Mouse (Mus musculus) MEL (cell line): ENCODE measurements around the gene Cotl1. TPM values are rescaled to one million over a fixed set of nuclear protein-coding genes. Genes with fewer than 3 reads are reported as not detected.

ENCODE experiments used
- DNase-seq: peaks from one replicate; pipeline ENCODE4 v3.0.0; 2011; ENCODE audit warnings: low read depth, low spot score
- H3K27ac ChIP-seq: 2 replicates; pipeline ENCODE4 v1.5.1; 2012; ENCODE audit warnings: low read depth, mild to moderate bottlenecking, control low read depth, low read length, moderate library complexity; ENCODE audit not compliant: control insufficient read depth
- H3K27me3 ChIP-seq, 2 experiments: fragments of 150-350 bp in 1 of 2; sonication (generic) in 1 of 2; 2 replicates each; pipeline ENCODE4 v1.6.1; 2012; ENCODE audit warnings: low read length in 2 of 2, mild to moderate bottlenecking in 2 of 2, improper control_type of control experiment in 1 of 2, moderate library complexity in 1 of 2; ENCODE audit not compliant: insufficient read depth in 2 of 2, control insufficient read depth in 1 of 2
- H3K36me3 ChIP-seq, 2 experiments: 2 replicates each; pipeline ENCODE4 v1.6.1; 2012 to 2014; ENCODE audit warnings: low read length in 2 of 2, improper control_type of control experiment in 1 of 2, inconsistent platforms in 1 of 2, mild to moderate bottlenecking in 1 of 2; ENCODE audit not compliant: insufficient read depth in 2 of 2, control insufficient read depth in 1 of 2
- H3K4me1 ChIP-seq, 2 experiments: fragments of 150-350 bp in 1 of 2; sonication (generic) in 1 of 2; 2 replicates each; pipeline ENCODE4 v1.6.1; 2012; ENCODE audit warnings: low read length in 2 of 2, improper control_type of control experiment in 1 of 2, mild to moderate bottlenecking in 1 of 2; ENCODE audit not compliant: insufficient read depth in 2 of 2, control insufficient read depth in 1 of 2
- H3K4me3 ChIP-seq, 2 experiments: fragments of 150-350 bp in 1 of 2; sonication (generic) in 1 of 2; 2 replicates each; pipeline ENCODE4 v1.5.1; 2012; ENCODE audit warnings: low read depth in 2 of 2, low read length in 2 of 2, mild to moderate bottlenecking in 2 of 2, moderate library complexity in 2 of 2, control low read depth in 1 of 2, improper control_type of control experiment in 1 of 2; ENCODE audit not compliant: control insufficient read depth in 1 of 2, insufficient read depth in 1 of 2
- H3K79me2 ChIP-seq: 2 replicates; pipeline ENCODE4 v1.6.1; 2012; ENCODE audit warnings: mild to moderate bottlenecking, low read length, moderate library complexity; ENCODE audit not compliant: control insufficient read depth, poor library complexity, insufficient read depth
- H3K9ac ChIP-seq: 2 replicates; pipeline ENCODE4 v1.6.1; 2012; ENCODE audit warnings: low read depth, mild to moderate bottlenecking, control low read depth, low read length, moderate library complexity; ENCODE audit not compliant: control insufficient read depth, poor library complexity, severe bottlenecking
- H3K9me3 ChIP-seq: fragments of 150-350 bp; sonication (generic); replicated peaks from 2 replicates; pipeline ENCODE4 v1.6.1; 2012; ENCODE audit warnings: mild to moderate bottlenecking, low read length, improper control_type of control experiment, moderate library complexity; ENCODE audit not compliant: insufficient read depth
- BHLHE40 ChIP-seq: IDR thresholded peaks from 2 replicates; pipeline ENCODE4 v1.6.1; 2012; ENCODE audit warnings: low read depth, mild to moderate bottlenecking, inconsistent platforms, low read length, improper control_type of control experiment, borderline replicate concordance
- CHD2 ChIP-seq: IDR thresholded peaks from 2 replicates; pipeline ENCODE4 v1.6.1; 2011; ENCODE audit warnings: low read length, improper control_type of control experiment
- CTCF ChIP-seq, 3 experiments: IDR thresholded peaks in 2 of 3; conservative IDR thresholded peaks in 1 of 3; 2 replicates each; pipeline ENCODE4 v1.5.1; 2011 to 2012; ENCODE audit warnings: low read length in 3 of 3, low read depth in 2 of 3, mild to moderate bottlenecking in 2 of 3, improper control_type of control experiment in 1 of 3, inconsistent platforms in 1 of 3, mixed read lengths in 1 of 3, moderate library complexity in 1 of 3; ENCODE audit not compliant: control insufficient read depth in 1 of 3, insufficient read depth in 1 of 3, poor library complexity in 1 of 3, severe bottlenecking in 1 of 3
- E2F4 ChIP-seq: IDR thresholded peaks from 2 replicates; pipeline ENCODE4 v1.6.1; 2011; ENCODE audit warnings: low read depth, low read length, improper control_type of control experiment, borderline replicate concordance
- ELF1 ChIP-seq: IDR thresholded peaks from 2 replicates; pipeline ENCODE4 v1.6.1; 2014; ENCODE audit warnings: low read depth, mild to moderate bottlenecking, inconsistent platforms, low read length, improper control_type of control experiment, moderate library complexity
- EP300 ChIP-seq, 2 experiments: IDR thresholded peaks; 2 replicates each; pipeline ENCODE4 v1.6.1; 2011; ENCODE audit warnings: improper control_type of control experiment in 2 of 2, low read length in 2 of 2, low read depth in 1 of 2, mild to moderate bottlenecking in 1 of 2
- GATA1 ChIP-seq: IDR thresholded peaks from 2 replicates; pipeline ENCODE4 v1.6.1; 2011; ENCODE audit warnings: low read depth, low read length, improper control_type of control experiment
- MAFK ChIP-seq: IDR thresholded peaks from 2 replicates; pipeline ENCODE4 v1.6.1; 2011; ENCODE audit warnings: low read depth, mild to moderate bottlenecking, low read length, improper control_type of control experiment, borderline replicate concordance
- MAX ChIP-seq: IDR thresholded peaks from 2 replicates; pipeline ENCODE4 v1.6.1; 2011; ENCODE audit warnings: low read length, improper control_type of control experiment
- MAZ ChIP-seq: IDR thresholded peaks from 2 replicates; pipeline ENCODE4 v1.6.1; 2012; ENCODE audit warnings: low read depth, mild to moderate bottlenecking, inconsistent platforms, low read length, improper control_type of control experiment
- MEF2A ChIP-seq: IDR thresholded peaks from 2 replicates; pipeline ENCODE4 v1.6.1; 2014; ENCODE audit warnings: low read depth, mild to moderate bottlenecking, inconsistent platforms, low read length, improper control_type of control experiment; ENCODE audit not compliant: poor library complexity, insufficient replicate concordance, severe bottlenecking; ENCODE audit errors: extremely low read depth
- MXI1 ChIP-seq: IDR thresholded peaks from 2 replicates; pipeline ENCODE4 v1.6.1; 2011; ENCODE audit warnings: mild to moderate bottlenecking, low read depth, low read length, improper control_type of control experiment
- MYB ChIP-seq: IDR thresholded peaks from 2 replicates; pipeline ENCODE4 v1.6.1; 2011; ENCODE audit warnings: mild to moderate bottlenecking, low read depth, low read length, improper control_type of control experiment
- POLR2A ChIP-seq, 2 experiments: IDR thresholded peaks; 2 replicates each; pipeline ENCODE4 v1.6.1; 2011 to 2012; ENCODE audit warnings: low read length in 2 of 2, mild to moderate bottlenecking in 2 of 2, control low read depth in 1 of 2, improper control_type of control experiment in 1 of 2, low read depth in 1 of 2, moderate library complexity in 1 of 2; ENCODE audit not compliant: control insufficient read depth in 1 of 2, insufficient read depth in 1 of 2, poor library complexity in 1 of 2
- POLR2AphosphoS2 ChIP-seq: IDR thresholded peaks from 2 replicates; pipeline ENCODE4 v1.6.1; 2011; ENCODE audit warnings: low read length, improper control_type of control experiment
- POLR2AphosphoS5 ChIP-seq: IDR thresholded peaks from 2 replicates; pipeline ENCODE4 v1.6.1; 2012; ENCODE audit warnings: low read depth, borderline replicate concordance, mild to moderate bottlenecking, inconsistent platforms, low read length, moderate library complexity, mixed read lengths
- RAD21 ChIP-seq: IDR thresholded peaks from 2 replicates; pipeline ENCODE4 v1.6.1; 2011; ENCODE audit warnings: mild to moderate bottlenecking, low read depth, low read length, improper control_type of control experiment
- RCOR1 ChIP-seq: IDR thresholded peaks from 2 replicates; pipeline ENCODE4 v1.6.1; 2012; ENCODE audit warnings: low read depth, mild to moderate bottlenecking, inconsistent platforms, low read length, improper control_type of control experiment
- TAL1 ChIP-seq: IDR thresholded peaks from 2 replicates; pipeline ENCODE4 v1.6.1; 2012; ENCODE audit warnings: mild to moderate bottlenecking, inconsistent platforms, low read length, moderate library complexity, mixed read lengths
- TBP ChIP-seq: IDR thresholded peaks from 2 replicates; pipeline ENCODE4 v1.8.0; 2011; ENCODE audit warnings: low read depth, low read length, improper control_type of control experiment
- UBTF ChIP-seq: IDR thresholded peaks from 2 replicates; pipeline ENCODE4 v1.6.1; 2012; ENCODE audit warnings: low read depth, mild to moderate bottlenecking, inconsistent platforms, low read length, improper control_type of control experiment, moderate library complexity, borderline replicate concordance; ENCODE audit not compliant: insufficient read depth
- polyA plus RNA-seq, 2 experiments: library from polyadenylated mRNA; stranded (reverse) in 1 of 2; unstranded in 1 of 2; fragments of >175 nt in 1 of 2; fragments of >200 nt in 1 of 2; gene quantifications; 2 replicates each; pipeline versions ENCODE4 v1.2.1 to v1.2.4; 2012; ENCODE audit warnings: low replicate concordance in 2 of 2, low read depth in 1 of 2; ENCODE audit not compliant: insufficient read length in 2 of 2, insufficient read depth in 1 of 2, missing spikeins in 1 of 2
- total RNA-seq: library from RNA; depleted of rRNA; stranded (reverse); fragments of 300-350 nt; gene quantifications from 2 replicates; pipeline ENCODE4 v1.2.3, GENCODE M21; 2012

Gene Cotl1
- total and polyA plus RNA-seq, 3 experiments, result 70.3 to 114 TPM; not detected in 1

DNA sequence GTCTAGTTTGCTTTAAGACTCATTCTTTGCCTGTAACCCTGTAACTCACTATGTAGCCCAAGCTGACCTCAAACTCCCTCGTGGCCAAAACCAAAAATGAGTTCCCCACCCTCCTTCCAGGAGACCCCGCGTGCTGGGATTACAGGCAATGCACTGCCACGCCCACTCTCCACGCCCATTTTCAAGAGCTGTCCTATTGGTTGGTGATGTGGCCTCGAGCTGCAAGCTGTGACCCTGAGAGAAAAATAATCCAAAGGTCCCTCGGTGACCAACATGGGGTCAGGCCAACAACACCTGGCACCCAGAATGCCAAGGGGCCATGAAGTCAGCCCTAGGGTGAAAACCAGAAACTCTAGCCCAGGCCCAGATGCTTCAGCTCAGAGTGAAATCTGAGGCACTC, 45.7 kb downstream of the Cotl1 start:
- Histone ChIP-seq H3K9me3 (no peaks in the 10 kb centered on the region), H3K27me3 (no peaks in the 10 kb centered on the region), H3K4me1 (peaks cover 0 to 8% of the 10 kb centered on the region in 2 experiments; a peak in 3 of 4 replicates), H3K4me3 (no peak overlapping the region), H3K9ac (no peak overlapping the region), H3K79me2 (no peaks in the 10 kb centered on the region)
- TF ChIP-seq ELF1 (no peak), POLR2AphosphoS2 (no peak), MAFK (no peak), RAD21 (no peak), CHD2 (no peak), CTCF (IDR thresholded peaks at IDR 0.05 in 2 of 3, conservative IDR thresholded peaks at IDR 0.05 in 1 of 3; ENCODE audit: control insufficient read depth in 1 of 3, insufficient read depth in 1 of 3, low read depth in 2 of 3, low read length in 3 of 3, poor library complexity in 1 of 3, severe bottlenecking in 1 of 3) (no peak), EP300 (IDR thresholded peaks at IDR 0.05; ENCODE audit: low read depth in 1 of 2, low read length in 2 of 2) (no peak), TBP (no peak), GATA1 (no peak), POLR2A (IDR thresholded peaks at IDR 0.05; ENCODE audit: control insufficient read depth in 1 of 2, insufficient read depth in 1 of 2, low read depth in 1 of 2, low read length in 2 of 2, poor library complexity in 1 of 2) (no peak), MAX (no peak), MAZ (no peak), MYB (no peak), E2F4 (no peak), POLR2AphosphoS5 (no peak), MEF2A (no peak), UBTF (no peak), BHLHE40 (no peak), TAL1 (no peak)
- TF ChIP-seq, all 39 proteins: peak for 0
- H3K27ac ChIP-seq, result no peak overlapping the region
- H3K36me3 ChIP-seq, result no peaks in the 10 kb centered on the region
- no peak for DNase-seq

DNA sequence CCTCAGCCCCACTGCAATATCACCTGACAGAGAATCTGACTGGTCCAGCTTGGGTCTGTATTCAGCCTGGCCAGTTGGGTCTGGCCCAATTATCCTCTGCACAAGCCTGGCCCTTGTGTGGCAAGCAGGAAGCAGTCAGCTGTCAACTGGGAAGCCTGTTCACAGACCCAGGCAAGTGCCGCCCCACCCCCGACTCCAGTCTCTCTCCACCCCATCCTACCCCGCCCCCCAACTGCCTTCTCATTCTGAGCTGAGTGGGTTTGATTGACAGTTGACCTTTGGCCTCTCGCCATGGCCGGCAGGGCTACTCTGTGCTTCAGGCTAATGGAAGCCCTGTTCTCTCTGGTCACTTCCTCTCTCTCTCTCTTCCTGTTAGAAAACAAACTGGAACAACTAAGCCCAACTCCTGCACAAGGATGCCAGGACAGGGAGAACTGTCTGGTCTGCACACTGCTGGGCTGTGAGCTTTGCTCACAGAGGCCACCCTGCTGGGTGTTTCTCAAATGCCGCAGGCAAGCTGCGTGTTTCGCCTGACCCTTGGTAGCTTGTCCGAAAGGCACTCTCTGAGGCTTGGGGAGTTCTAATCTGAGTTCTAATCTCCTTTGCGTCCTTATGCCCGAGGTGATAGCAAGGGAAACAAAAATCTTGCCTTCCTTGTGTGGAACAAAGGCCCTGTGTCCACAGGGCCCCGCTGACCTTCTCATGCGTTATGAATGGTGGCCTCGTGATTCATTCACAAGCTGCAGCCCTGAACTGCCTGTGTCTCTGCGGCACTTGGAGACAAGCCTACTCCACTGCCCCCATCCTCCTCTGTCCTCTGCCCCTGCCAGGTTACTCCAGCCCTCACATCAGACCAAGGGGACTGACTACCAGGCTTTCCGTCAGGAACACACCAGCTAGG, 48.3 kb downstream of the Cotl1 start:
- Histone ChIP-seq H3K9me3 (no peaks in the 10 kb centered on the region), H3K4me3 (no peak overlapping the region), H3K36me3 (peaks cover 0 to 3% of the 10 kb centered on the region in 2 experiments; a peak in 1 of 4 replicates), H3K27ac (no peak overlapping the region), H3K9ac (no peak overlapping the region), H3K4me1 (peaks cover 0 to 7% of the 10 kb centered on the region in 2 experiments; a peak in 2 of 4 replicates), H3K79me2 (no peaks in the 10 kb centered on the region), H3K27me3 (no peaks in the 10 kb centered on the region)
- TF ChIP-seq MXI1 (no peak), POLR2AphosphoS2 (no peak), RCOR1 (no peak), GATA1 (no peak)
- no peak for DNase-seq
